Mouse (Mus musculus) cerebellum, adult 11-12 months (tissue): Measurements from ENCODE around the gene Gm7102.
"Not testable (repeated sequence)": the region's sequence is repeated elsewhere in the genome, so short reads cannot be mapped to it uniquely, and the experiment has no call there.

Experiments
- DNase-seq: peaks from one replicate; pipeline ENCODE4 v3.0.0; 2022

Gm7102 gene

DNA sequence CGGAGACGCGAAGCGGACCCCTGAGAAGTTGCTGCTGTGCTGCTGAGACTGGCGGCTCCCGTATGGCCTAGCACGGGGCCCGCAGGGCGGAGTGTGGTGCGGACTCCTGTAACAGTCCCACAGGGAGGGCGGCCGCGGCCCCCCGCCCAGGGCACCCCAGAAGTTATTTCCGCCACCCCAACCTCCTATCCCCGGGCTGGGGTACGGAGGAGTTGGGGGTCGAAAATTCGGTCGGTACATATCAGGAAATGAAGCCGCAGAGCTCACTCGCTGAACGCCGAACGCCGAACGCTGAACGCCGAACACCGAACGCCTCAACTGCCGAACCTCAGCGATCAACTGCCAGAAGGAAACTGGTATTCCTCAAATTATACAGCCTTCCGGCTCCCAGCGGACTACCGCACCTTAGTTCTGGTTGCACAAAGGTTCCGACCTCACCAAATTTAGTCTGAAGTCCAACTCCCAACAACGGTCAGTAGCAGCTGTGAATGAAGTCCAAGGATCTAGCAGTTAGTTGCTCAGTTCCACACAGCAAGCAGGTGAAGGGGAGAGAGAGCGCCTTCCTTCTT lies at the start of gene Gm7102:
Gm7102 (minus strand) TSS at position 554 of the 569 bp plus-strand sequence.
- DNase-seq: no peak

- DNase-seq: peak; percentile 48
Observed at GRCm38 (mm10) chr19:61224678-61225525, 48.8 kb upstream of the Gm7102 start.

- DNase-seq: no peak
Observed at GRCm38 (mm10) chr19:61223706-61224328, 47.7 kb upstream of the Gm7102 start.

DNA sequence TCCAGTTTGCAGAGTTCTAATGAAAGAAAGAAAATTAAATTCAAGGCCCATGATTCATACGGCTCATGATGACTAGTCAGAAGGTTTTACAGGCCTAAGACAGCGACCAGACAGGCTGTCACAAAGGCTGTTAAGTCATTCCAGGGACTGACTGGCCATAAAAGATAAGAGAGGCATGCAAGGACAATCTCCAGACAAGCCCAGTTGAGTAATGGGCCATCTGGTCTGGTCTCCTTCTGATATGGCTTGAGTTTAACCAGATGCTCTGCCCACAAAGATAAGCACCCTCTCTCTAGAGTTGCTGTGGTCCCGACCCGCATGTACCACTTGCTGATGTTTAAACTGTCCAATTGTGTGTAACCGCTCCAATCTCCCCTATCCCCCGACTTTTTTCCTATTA lies 31.4 kb upstream of the Gm7102 start:
- not testable (repeated sequence) for DNase-seq

DNA sequence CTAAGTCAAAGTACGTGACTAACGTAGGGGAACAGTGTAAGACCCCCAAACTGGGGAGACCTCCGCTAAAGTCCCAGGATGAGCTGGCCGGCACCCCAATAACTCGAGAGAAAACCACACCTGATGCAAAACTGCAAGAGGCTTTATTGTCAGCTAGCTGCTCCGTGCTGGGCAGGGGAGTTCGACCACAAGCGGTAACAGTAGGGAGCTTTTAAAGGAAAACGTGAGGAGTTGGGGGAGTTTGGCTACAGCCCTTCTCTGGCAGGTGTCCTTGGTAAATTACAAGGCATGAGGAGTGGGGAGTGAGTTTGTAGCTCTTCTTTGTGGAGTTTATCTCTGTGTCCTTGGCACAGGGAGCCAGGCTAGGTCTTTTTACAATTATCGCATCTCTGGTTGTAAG lies 23.7 kb upstream of the Gm7102 start:
- no peak for DNase-seq

DNA sequence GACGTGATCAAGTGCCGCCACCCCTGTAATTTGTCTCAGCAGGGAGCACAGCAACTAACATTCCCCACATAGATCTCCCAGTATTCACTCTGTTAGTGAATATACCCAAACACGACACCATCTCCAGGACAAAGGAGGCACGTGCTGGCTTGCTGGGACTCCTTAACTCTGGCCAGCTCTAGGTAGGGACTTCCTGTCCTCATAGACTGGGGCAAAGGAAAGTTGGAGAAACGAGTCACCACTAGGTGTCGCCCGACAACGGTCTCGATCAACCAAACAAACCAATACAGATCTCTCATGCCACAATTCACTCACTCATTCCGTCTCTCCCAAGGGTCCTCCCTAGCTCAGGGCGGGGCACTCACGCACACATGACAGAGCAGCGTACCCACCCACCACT lies 23.2 kb upstream of the Gm7102 start:
- peak; percentile 71 for DNase-seq

DNA sequence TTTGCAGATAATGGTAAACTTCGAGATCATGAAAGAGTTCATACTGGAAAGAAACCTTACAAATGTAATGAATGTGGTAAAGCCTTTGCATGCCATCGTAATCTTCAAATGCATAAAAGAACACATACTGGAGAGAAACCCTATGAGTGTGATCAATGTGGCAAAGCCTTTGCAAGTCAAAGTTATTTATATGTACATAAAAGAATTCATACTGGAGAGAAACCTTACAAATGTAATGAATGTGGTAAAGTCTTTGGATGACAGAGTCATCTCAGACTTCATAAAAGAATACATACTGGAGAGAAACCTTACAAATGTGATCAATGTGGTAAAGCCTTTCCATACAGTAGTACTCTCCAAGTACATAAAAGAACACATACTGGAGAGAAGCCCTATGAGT lies 7.5 kb upstream of the Gm7102 start, which contains the start of gene Gm6020:
Gm6020 (plus strand) TSS at position 301 of the 400 bp plus-strand sequence.
- not testable (repeated sequence) for DNase-seq

DNA sequence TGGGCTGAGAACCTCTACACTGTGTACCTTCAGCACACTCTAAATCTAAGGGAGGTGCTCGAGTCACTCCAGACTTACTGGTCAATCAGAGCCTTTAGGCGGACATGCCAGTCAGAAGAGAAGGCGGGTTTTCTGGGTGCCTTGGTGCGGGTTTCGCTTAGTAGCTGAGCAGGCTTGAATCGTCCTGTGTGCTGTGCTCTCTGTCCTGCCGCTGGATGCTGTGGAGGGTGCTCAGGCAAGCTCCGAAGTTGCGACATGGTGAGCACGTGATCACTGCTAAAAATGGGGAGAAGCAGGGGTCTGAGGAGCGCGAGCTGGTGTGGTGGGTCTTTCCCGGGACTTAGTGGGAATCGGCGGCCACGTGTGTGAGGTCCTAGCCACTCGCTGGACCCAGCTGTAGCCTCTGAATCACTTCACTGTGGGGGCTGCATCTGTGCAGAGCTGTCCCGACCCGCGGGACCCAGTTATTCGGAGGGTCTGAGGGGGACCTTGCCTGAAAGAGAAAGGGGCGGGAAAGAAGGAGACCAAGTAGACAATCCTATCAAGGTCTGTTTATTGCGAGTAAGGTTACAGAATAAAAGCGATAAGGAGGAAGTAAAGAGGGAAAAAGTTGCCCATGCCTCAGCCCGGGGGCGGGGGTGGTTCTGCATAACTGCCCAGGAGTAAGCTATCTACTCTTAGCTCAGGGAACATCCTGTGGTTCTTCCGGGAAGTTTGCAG lies 24.2 kb downstream of the Gm7102 start:
- no peak for DNase-seq

GRCm38 (mm10) chr19:61151372-61151700 lies 24.8 kb downstream of the Gm7102 start:
- no peak for DNase-seq

- no peak for DNase-seq
Observed at GRCm38 (mm10) chr19:61141299-61141698, 34.8 kb downstream of the Gm7102 start.

- peak; percentile 85 for DNase-seq
Observed at GRCm38 (mm10) chr19:61140342-61141206, 35.5 kb downstream of the Gm7102 start, which contains the start of gene Zfp950. Gene Zfp950, minus strand, starts transcription at chr19:61140840.

- DNase-seq: no peak
Observed at GRCm38 (mm10) chr19:61138655-61139054, 37.5 kb downstream of the Gm7102 start.

- no peak for DNase-seq
Observed at GRCm38 (mm10) chr19:61131096-61131495, 45.0 kb downstream of the Gm7102 start.
